Mouse (Mus musculus): ENCODE measurements at regions not wholly inside any gene's neighbourhood (a gene's known extent, or its start where the extent isn't known, plus 50 kb on each side); places are given as distances from the start of the nearest gene placed in this dataset.

DNA sequence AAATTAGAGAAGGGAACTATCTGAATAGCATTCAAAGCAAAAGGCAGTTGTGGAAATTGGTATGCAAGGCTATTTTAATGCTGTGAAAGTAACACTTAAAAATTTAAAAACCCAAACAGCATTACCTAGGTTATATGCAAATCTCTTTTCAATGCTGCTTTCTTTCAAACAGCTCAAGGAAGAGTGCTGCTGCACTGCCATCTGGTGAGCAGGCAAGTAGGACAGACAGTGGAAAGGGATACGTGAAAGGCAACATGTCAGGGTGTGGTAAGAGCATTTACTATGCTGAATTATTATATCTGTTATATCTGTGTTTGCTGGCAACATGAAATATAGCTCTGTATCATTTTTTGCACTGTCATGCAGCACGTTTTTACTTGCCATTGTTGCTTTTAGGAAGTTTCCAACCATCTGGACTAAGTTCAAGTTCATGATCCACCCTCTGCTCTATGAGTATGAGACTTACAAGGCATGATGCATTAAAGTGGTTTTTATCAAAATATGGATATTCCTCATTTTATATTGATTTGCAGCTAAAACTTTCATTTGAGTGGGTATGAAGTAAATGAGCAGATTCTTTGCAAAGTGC, 1223.0 kb downstream of the Dnajb9 start:
- DNase-seq (ENCODE audit: low spot score in 2 of 2): no peak

DNA sequence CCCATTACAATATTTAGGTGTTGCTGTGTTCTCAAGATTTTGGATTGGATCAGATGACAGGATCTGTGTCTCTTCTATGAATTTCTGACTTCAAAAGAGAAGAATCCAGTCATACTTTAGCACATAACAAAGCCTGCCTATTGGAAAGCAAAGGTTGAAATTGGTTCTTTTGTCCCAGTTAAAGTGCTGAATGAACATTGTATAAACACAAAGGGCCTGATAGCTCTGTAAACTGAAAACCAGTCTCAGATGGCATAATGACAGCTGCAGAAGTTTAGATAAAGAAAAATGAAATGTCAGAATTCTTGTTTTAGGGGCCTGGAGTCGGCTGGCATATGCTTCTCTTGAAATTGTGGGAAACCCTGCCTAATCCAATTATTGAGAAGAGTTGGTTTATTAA, 1223.6 kb downstream of the Dnajb9 start:
- no peak for DNase-seq (ENCODE audit: low spot score in 2 of 2)

DNA sequence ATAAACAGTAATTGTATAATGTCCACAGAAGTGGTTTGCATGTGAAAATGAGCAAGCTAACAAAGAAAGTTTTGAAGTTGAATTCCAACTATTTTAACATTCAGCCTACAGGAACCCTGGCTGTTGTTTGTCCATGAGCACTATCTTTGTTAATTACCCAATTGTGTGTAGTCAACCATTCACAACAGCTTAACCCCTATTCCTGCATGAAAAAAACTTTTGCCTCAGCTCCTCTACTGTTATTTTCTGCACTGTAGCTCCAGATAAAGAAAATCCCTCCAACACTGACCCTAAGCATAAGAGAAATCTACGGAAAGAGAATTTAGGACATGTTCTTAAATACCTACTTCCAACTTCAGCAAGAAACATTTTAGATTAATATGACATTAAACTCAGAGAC, 1224.0 kb downstream of the Dnajb9 start:
- no peak for DNase-seq (ENCODE audit: low spot score in 2 of 2)

DNA sequence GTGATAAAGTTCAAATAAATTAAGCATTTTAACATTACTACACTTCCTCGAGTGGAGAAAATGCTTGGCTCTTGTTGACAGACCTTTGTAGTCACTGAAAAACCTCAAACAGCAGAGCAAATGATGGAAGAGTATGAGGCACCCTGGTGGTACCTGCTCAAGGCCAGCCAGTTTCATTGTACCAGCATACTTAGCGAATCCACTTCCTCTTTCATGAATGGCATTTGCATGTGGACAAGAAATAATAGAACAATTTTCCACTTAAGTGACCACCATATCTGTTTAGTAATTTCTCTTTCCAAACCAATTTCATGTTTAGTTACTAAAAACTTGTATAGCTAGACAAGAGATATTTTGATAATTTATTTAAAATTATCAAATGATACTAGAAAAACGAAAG, 1231.3 kb downstream of the Dnajb9 start:
- no peak for DNase-seq (ENCODE audit: low spot score in 2 of 2)

DNA sequence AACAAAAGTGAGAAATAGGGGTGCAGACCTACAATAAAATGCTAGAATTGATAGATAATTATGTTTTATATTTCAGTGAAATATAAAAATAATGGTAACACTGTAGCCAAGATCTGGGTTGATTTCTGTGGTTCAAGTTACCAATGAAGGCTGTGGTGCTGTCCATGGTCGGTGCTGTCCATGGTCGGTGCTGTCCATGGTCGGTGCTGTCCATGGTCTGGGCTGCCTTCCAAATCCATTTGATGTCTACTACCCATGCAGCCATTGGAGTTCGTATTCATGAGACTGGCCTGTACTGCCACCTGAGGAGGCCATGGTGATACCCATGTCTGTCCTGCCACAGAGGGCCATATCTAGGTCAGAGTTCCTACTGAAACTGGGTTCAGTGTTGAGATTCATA, 1237.4 kb downstream of the Dnajb9 start:
- peak; percentile 20 to 42 for DNase-seq (ENCODE audit: low spot score in 2 of 2)

DNA sequence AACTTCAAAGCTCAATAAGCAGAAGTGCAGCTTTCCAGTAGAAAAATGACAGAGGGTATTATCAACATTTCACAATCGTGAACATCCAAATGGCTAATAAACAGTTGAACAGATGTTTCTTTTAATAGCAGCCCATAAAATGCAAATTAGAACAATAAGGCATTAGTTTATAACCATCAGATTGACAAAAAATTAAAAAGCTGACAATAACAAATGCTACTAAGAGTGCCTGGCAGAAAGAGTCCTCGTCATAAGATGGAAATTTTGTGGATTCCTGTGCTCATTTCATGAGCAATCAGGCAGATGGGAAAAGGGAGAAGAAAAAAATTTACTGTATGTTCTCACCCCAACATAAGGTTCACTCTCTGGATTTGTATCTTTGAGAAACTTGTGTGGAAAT, 1248.6 kb downstream of the Dnajb9 start:
- DNase-seq (ENCODE audit: low spot score in 2 of 2): no peak

DNA sequence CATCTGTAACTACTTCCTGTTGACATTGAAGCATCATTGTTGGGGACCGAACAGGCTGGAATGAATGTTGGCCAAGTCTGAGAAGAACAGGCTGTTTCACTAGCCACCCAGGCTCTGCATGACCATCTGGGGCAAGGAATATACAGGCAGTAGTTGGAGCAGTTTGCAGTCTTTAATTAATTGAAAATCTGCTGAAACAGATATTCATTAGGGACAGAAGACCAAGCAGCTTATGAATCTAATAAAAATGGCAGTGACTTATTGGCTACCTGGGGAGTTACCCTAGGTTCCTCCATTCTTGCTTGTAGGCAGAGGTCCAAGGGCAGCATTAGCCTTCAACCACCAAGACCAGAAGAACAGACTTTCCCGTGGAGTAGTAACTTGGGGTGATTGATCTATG, 1262.2 kb downstream of the Dnajb9 start:
- DNase-seq (ENCODE audit: low spot score in 2 of 2): no peak

DNA sequence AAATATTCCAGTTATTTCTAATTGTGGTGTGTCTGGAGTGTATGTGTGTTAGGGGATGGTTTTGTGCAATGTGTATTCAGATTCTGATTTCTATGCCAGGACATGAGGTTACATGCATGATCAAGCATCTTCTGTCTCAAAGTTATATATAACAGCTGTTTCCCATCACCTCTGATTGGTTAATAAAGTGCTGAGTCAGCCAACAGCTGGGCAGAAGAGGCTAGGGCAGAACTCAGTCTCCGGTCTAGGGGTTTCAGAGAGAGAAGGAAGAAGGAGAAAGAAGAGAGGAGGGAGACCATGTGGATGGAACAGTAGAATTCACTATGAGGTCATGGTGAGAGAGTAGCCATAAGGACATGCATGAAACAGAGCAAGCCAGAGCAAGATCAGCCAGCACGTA, 1295.8 kb downstream of the Dnajb9 start:
- DNase-seq (ENCODE audit: low spot score in 2 of 2): no peak
